Mouse (Mus musculus): Measurements from ENCODE around the gene Pla2g4c.

DNA sequence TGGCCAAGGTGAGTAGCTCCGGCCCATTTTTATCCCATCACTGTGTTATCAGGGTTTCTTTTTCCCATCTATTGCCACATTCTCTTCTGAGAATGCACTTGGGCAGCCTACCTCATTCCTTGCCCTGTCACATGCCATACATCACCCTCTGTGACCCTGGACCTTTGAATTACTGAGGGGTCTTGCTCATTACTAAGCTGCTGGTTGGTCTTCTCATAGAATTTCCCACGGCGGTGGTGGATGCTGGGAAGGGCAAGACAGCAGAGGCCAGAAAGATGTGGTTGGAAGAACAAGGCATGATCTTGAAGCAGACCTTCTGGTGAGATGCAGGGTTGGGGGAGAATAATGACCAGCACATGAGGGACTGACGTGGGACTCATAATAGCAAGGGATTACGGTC lies 25.6 kb upstream of the Pla2g4c start:
- no peak for TF ChIP-seq POLR2A (IDR thresholded peaks at IDR 0.05; ENCODE audit: control insufficient read depth, low read depth, low read length)
- no peak for TF ChIP-seq CTCF (IDR thresholded peaks at IDR 0.05; ENCODE audit: control insufficient read depth, insufficient read depth, insufficient replicate concordance, low read depth, low read length)
